Mouse (Mus musculus) macrophage (primary cell): ENCODE measurements around the gene Ttc36. TPM values are rescaled to one million over a fixed set of nuclear protein-coding genes. Genes with fewer than 3 reads are reported as not detected.

Source experiments
- polyA plus RNA-seq: library from polyadenylated mRNA; stranded (reverse); fragments of 250-400 nt; gene quantifications from 3 replicates; pipeline ENCODE4 v1.2.4, GENCODE M21; 2018; ENCODE audit warnings: inconsistent platforms

Ttc36 gene
- polyA plus RNA-seq, 1 experiment from 2014 or later: not detected

Other genes with a start within 250 kb of the Ttc36 start
- gene Cxcr5, start 241.2 kb downstream of the Ttc36 start, polyA plus RNA-seq: 0.09 TPM in 1 of 3 replicates, not detected in the others
- 72.2 to 89.3 TPM (median 77.9 TPM) in 3 replicates for gene Ddx6, start 198.2 kb downstream of the Ttc36 start, polyA plus RNA-seq
- gene Treh, start 129.8 kb downstream of the Ttc36 start, polyA plus RNA-seq: not detected in 3 replicates
- gene Phldb1, start 67.9 kb downstream of the Ttc36 start, polyA plus RNA-seq: 2.4 to 6.4 TPM (median 2.6 TPM) in 3 replicates
- gene Arcn1, start 35.2 kb downstream of the Ttc36 start, polyA plus RNA-seq: 72.0 to 187 TPM (median 92.0 TPM) in 3 replicates
- gene Ift46, start 35.2 kb downstream of the Ttc36 start, polyA plus RNA-seq: 21.5 to 65.7 TPM (median 33.6 TPM) in 3 replicates
- 0.19 to 1.1 TPM (median 0.42 TPM) in 3 replicates for gene Tmem25, start 3.8 kb downstream of the Ttc36 start, polyA plus RNA-seq
- 8.0 to 17.8 TPM (median 11.8 TPM) in 3 replicates for gene Kmt2a, start 78.2 kb upstream of the Ttc36 start, polyA plus RNA-seq
- gene Atp5l, start 117.7 kb upstream of the Ttc36 start, polyA plus RNA-seq: 222 to 622 TPM (median 524 TPM) in 3 replicates
- 25.0 to 37.7 TPM (median 29.2 TPM) in 3 replicates for gene Ube4a, start 162.5 kb upstream of the Ttc36 start, polyA plus RNA-seq
- gene Cd3g, start 177.4 kb upstream of the Ttc36 start, polyA plus RNA-seq: 0.14 TPM in 1 of 3 replicates, not detected in the others
- gene Cd3d, start 178.7 kb upstream of the Ttc36 start, polyA plus RNA-seq: 0.20 TPM in 1 of 3 replicates, not detected in the others
- gene Cd3e, start 206.6 kb upstream of the Ttc36 start, polyA plus RNA-seq: 0.25 TPM in 1 of 3 replicates, not detected in the others
- gene Mpzl2, start 236.7 kb upstream of the Ttc36 start, polyA plus RNA-seq: not detected in 3 replicates